Mouse (Mus musculus): ENCODE results near the gene Bhlhe40.

DNA sequence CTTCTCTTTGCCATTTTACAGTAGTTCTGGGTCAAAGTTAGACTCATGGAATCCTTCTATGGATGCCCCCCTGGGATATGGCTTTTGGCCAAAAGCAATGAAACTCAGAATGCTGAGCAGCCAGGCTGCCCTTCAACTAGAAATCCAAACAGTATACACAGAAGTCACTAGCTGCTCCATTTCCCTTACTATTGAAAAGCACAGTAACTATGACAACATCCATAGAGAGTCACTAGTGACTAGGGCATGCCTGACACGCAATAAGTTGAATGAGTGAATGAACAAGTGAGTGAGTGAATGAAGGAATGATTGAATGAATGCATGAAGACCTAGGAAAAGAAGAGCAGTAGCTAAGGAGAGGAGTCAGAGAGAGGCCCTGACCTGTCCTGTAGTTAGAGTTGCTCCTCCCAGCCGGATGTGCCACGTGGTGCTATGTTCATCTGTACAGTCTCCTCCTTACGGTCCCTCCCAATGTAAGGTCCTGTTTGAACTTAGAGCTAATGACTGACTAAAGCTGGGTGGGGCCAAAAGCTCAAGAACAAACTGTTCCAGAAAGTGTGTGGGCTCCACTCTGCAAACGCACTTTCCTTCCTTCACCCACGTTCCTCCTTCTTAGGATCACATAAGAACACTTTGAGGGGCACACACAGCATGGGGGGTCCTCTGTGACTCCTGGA lies 22.1 kb upstream of the Bhlhe40 start:
- TF ChIP-seq CTCF (IDR thresholded peaks at IDR 0.05; ENCODE audit: insufficient read depth, low read depth, low read length) (no peak), POLR2A (IDR thresholded peaks at IDR 0.05; ENCODE audit: insufficient read depth, low read depth, low read length) (no peak)
